Mouse (Mus musculus) spleen, adult 2 months (tissue): Measurements from ENCODE around the gene Tmem132e.

Source experiments
- CTCF ChIP-seq: fragments of 200-500 bp; IDR thresholded peaks from 2 replicates; pipeline ENCODE4 v1.5.1; 2011; ENCODE audit warnings: mild to moderate bottlenecking, inconsistent platforms; ENCODE audit not compliant: insufficient read depth, insufficient read length, insufficient replicate concordance; ENCODE audit errors: extremely low read depth
- POLR2A ChIP-seq: fragments of 200-500 bp; IDR thresholded peaks from 2 replicates; pipeline ENCODE4 v1.6.1; 2011; ENCODE audit warnings: low read depth, low read length, inconsistent platforms

GRCm38 (mm10) chr11:82461326-82461725 is 72.6 kb downstream of the Tmem132e start:
- TF ChIP-seq POLR2A (no peak), CTCF (no peak)
